ENCODE assay signal across 37 mouse cellular contexts in the genomic region with DNA sequence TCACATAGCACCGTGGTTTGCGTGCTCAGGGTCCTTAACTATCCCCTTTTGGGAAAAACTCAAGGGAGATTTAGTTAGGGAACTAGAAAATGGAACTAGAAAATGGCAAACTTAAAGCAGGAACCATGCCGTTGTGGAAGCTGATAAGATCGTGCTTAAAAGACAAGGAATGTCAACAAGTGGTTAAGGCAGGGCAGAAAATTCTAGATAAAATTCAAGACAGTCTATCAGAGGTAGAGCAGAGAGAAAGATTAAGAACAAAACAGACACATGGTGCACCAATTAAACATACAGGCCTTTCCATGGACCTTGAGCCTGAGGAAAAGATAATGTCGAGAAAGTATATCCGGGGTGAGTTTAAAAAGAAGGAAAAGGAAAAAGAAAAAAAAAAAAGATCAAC. TPM values are rescaled to one million over a fixed set of nuclear protein-coding genes. Genes with fewer than 3 reads are reported as not detected.
"Had no signal": no experiment of that assay in that cellular context is flagged by ENCODE, and none has a peak within 500 bp of the region (broad histone marks: within the 10 kb centered on the region; RNA-seq: fewer than 3 reads in every experiment).

No protein-coding gene starts in this region.

- H3K36me3 ChIP-seq: embryonic facial prominence, embryonic 10.5 days; embryonic facial prominence, embryonic 12.5 days; embryonic facial prominence, embryonic 13.5 days; embryonic facial prominence, embryonic 15.5 days; forebrain, embryonic 10.5 days; forebrain, embryonic 12.5 days; forebrain, embryonic 15.5 days had no signal

- H3K27ac ChIP-seq: embryonic facial prominence, embryonic 10.5 days; embryonic facial prominence, embryonic 12.5 days; embryonic facial prominence, embryonic 13.5 days; embryonic facial prominence, embryonic 15.5 days; forebrain, embryonic 10.5 days; forebrain, embryonic 12.5 days; forebrain, embryonic 13.5 days; forebrain, embryonic 15.5 days; gastrocnemius, adult 2 months; heart, adult 2 months had no signal

- H3K4me2 ChIP-seq: embryonic facial prominence, embryonic 12.5 days; embryonic facial prominence, embryonic 13.5 days; embryonic facial prominence, embryonic 15.5 days; forebrain, embryonic 12.5 days; forebrain, embryonic 13.5 days; forebrain, embryonic 15.5 days had no signal

- H3K4me3 ChIP-seq: embryonic facial prominence, embryonic 10.5 days; embryonic facial prominence, embryonic 12.5 days; embryonic facial prominence, embryonic 13.5 days; embryonic facial prominence, embryonic 15.5 days; erythroblast, embryonic 14.5 days; forebrain, embryonic 10.5 days; forebrain, embryonic 12.5 days; forebrain, embryonic 13.5 days; forebrain, embryonic 15.5 days; gastrocnemius, adult 2 months; heart, adult 2 months had no signal

- DNase-seq: cerebellum, adult 9-10 months; cerebellum, adult 9-11 months; cerebellum, postnatal 10 days; cerebellum, postnatal 14 days; cerebellum, postnatal 25 days; cerebellum, postnatal 36 days; embryo, embryonic 11 days; forebrain, postnatal 0 days; gastrocnemius, adult 2 months; gastrocnemius, postnatal 10 days; gastrocnemius, postnatal 14 days; gastrocnemius, postnatal 25 days; gastrocnemius, postnatal 36 days; heart, adult 11 months; heart, adult 18-20 months; heart, adult 2 months had no signal

- H3K9ac ChIP-seq: embryonic facial prominence, embryonic 12.5 days; embryonic facial prominence, embryonic 13.5 days; embryonic facial prominence, embryonic 15.5 days; forebrain, embryonic 12.5 days; forebrain, embryonic 13.5 days; forebrain, embryonic 15.5 days; forebrain, postnatal 0 days had no signal

- ATAC-seq: forebrain, embryonic 13.5 days; forebrain, embryonic 14.5 days; forebrain, embryonic 15.5 days; forebrain, embryonic 16.5 days; forebrain, postnatal 0 days had no signal

- H3K27me3 ChIP-seq: embryonic facial prominence, embryonic 12.5 days; embryonic facial prominence, embryonic 13.5 days; embryonic facial prominence, embryonic 15.5 days; forebrain, embryonic 12.5 days; forebrain, embryonic 13.5 days; forebrain, embryonic 15.5 days had no signal

- H3K4me1 ChIP-seq: embryonic facial prominence, embryonic 10.5 days; embryonic facial prominence, embryonic 12.5 days; embryonic facial prominence, embryonic 13.5 days; embryonic facial prominence, embryonic 15.5 days; forebrain, embryonic 10.5 days; forebrain, embryonic 12.5 days; forebrain, embryonic 13.5 days; forebrain, embryonic 15.5 days had no signal

RNA-seq across cellular contexts. Expression of gene 4930558C23Rik, which starts 15.2 kb away (rescaled TPM):
- total RNA-seq: common myeloid progenitor, adult 5-6 weeks; forebrain, postnatal 0 days; gastrocnemius, adult 2 months; gastrocnemius, postnatal 10 days; gastrocnemius, postnatal 14 days; gastrocnemius, postnatal 25 days; gastrocnemius, postnatal 36 days; gastrocnemius, postnatal 4 days; granulocyte monocyte progenitor cell, adult 5-6 weeks; heart, adult 18-20 months; heart, adult 2 months; heart, adult 8-10 months had no signal
- polyA plus RNA-seq: cortical plate, adult 2 months; embryonic facial prominence, embryonic 10.5 days; embryonic facial prominence, embryonic 11.5 days; embryonic facial prominence, embryonic 12.5 days; embryonic facial prominence, embryonic 13.5 days; embryonic facial prominence, embryonic 14.5 days; erythroblast, embryonic 14.5 days; forebrain, embryonic 10.5 days; forebrain, embryonic 11.5 days; forebrain, embryonic 12.5 days; forebrain, embryonic 13.5 days; forebrain, embryonic 14.5 days; forebrain, embryonic 15.5 days; forebrain, embryonic 16.5 days; forebrain, postnatal 0 days; frontal cortex, adult 2 months; gonadal fat pad, adult 2 months; heart, adult 2 months had no signal
